Mouse (Mus musculus): ENCODE measurements at regions not wholly inside any gene's neighbourhood (a gene's known extent, or its start where the extent isn't known, plus 50 kb on each side); places are given as distances from the start of the nearest gene placed in this dataset.

DNA sequence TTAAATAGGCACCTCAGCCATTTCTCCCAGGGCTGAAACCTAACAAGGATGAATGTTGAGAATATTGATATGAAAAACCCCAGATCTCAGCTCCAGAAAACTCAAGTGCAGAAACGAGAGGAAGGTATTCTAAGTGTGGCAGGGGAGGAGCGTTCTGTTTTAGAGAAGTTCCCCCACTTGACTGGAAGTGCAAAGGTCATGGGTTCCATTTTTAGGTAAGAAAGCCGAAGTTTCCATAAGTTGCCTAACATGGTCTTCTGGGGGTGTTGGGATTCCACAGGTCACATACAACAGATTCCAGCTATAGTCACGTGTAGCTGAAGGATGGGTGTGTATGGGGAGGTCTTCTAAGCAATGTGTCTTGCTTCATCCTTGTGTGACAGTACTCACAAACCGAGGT, 352.9 kb downstream of the Nuak1 start:
- no peak for DNase-seq (ENCODE audit: low spot score in 2 of 2)

DNA sequence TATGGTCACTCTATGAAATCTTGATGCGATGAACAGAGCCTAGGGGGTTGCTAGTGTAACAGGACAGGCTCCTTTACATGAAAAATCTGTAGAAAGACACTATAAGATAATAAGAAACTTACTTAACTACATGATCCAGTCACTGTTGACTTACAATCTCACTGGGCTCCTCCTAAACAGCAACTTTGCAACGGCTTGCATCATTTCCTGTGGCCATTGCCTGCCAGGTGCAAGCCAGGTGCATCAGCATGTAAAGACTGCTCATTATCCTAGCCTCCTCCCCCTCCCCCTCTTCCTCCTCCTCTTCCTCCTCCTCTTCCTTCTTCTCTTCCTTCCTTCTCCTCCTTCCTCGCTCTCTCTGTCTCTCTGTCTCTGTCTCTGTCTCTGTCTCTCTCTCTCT, 352.5 kb downstream of the Nuak1 start:
- DNase-seq (ENCODE audit: low spot score in 2 of 2): no peak

DNA sequence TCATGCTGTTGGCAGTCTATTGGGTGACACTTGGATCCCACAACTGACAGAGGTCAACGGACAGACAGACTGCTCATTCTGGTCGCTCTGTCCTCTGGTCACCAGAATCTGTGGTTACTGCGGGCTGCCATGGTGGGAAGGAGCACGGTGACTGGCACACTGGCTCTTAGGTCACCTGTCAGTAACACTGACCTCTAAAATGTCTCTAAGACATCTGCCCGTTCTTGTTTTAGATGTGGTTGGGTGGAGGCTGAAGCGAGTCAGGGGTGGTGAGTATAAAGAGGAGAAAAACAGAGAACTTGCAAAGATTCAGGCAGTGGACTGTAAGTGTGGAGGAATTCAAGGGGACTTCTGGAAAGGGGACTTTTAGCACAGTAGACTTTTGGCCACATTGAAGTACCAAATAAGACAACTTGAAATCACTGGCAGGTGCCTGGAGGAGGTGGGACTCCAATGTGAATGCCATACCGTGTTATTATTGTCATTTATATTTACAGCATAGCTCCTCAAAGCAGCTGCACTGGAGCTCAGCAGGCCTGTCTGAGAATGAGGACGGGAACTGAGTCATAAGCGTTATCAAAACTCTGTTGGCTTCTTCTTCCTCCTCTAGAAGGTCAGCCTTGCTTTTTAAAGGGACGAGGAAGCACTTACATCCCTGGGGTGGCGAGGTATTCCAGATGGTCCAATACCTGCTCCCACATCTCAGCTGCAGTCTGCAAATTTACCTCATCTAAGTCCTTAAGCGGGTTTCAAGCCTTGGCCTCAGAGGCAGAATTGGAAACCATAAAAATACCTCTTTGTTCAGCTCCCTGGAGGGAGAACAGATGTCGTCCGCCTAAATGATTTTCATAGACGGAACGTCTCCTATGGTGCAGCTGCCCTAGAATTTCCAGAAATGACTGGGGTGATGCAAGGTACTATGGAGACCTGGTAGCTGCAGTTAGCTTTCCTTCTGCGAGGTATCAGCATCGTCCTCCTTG, 351.3 kb downstream of the Nuak1 start:
- DNase-seq (ENCODE audit: low spot score in 2 of 2): no peak

DNA sequence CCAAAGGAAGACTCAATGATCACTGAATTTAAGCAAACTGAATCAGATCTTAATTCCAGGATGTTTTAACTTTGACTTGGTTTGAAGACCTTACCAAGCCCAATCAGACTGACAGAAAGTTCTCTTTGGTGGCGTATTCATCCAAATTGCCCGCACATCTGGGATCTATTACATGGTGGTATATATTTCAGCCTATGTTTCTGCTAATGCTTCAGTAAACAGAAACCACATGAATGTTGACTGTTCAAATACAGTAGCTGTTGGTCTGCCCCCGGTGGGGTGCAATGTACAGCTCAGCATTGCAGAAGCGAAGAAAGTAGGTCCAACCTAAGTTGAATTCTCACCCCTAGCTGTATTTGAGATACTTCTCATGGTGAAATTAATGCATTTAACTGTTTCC, 346.5 kb downstream of the Nuak1 start:
- DNase-seq (ENCODE audit: low spot score in 2 of 2): no peak

DNA sequence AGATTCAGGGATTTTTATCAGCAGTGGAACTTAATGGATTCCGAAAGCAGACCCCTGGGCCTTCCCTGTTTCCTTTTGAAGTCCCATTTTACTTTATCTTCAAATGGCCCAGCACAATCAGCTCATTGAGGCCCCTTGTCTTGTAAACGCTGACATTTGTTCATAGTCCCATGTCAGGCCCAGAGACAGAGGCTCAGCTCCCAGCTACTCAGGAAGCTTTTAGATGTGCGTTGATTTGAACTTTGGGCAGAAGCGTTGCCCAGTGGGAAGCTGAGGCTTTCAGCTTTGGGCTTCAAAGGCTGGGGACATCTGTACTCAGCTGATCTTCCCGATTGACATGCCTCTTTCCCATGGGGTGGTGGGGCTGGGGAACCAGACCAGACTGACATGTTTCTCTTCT, 343.2 kb downstream of the Nuak1 start:
- DNase-seq (ENCODE audit: low spot score in 2 of 2): no peak

DNA sequence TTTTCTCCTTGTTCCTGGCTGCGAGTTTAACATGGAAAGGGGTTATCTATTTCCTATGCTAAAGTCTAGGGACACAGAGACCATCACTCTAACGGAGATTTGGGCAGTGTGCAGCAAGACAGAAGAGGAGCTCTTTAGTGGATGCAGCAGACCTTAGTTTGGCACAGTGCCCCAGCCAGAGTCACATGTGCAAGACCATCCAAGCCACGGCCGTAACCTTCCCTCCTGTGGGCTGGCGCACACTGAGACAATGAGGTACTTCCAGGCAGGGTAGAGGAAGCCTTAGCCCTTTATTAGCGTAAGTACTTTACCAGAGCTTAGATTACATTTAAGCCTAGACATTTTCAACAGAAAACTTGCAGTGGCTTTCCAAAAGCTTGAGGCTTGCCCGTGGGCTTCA, 336.4 kb downstream of the Nuak1 start:
- DNase-seq (ENCODE audit: low spot score in 2 of 2): no peak

DNA sequence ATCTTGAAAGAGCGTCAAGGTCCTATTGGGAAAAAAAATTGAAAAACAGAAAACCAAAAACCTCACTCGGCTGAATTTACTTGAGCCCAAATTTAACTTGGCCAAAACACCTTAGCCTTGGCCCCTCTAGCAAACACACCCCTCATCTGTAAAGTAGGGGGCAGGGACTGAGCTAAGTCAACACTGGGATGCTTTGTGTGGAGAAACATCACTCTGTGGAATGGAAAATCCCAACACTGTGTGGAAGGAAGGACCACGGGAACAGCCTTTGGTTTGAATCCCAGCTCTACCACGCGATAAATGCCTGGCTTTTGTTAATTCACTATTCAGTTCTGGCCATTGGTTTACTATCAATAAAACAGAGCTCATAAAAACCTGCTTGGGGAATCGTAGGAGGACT, 335.8 kb downstream of the Nuak1 start:
- DNase-seq (ENCODE audit: low spot score in 2 of 2): no peak

DNA sequence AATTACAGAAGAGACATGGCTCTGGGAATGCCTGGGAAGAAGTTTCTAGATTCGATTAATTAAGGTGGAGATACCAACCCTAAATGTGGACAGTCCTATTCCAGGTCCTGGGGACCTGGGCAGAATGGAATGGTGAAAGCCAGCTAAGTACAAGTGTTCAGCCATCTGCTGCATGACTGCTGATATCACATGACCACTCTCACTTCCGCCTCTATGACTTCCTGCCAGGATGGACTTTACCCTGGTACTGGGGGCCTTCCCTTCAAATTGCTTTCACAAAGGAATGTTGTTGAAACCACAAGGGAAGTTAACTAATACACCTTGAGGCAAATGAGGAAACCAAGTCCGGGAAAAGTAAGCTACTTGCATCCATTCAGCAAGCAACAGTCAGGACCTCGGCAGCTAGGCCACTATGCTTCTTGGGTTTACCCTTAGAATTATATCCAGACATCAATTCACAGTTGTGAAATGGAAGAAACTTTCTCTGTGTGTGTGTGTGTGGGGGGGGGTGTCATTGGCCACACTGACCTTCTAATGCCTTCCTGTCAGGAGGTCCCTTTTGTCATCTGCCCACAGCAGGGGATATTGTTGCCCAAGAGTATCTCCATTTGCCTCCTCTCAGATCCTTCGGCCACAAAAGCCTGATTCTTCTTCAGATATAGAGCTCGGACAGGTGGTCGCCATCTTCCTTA, 330.6 kb downstream of the Nuak1 start:
- DNase-seq (ENCODE audit: low spot score in 2 of 2): no peak

DNA sequence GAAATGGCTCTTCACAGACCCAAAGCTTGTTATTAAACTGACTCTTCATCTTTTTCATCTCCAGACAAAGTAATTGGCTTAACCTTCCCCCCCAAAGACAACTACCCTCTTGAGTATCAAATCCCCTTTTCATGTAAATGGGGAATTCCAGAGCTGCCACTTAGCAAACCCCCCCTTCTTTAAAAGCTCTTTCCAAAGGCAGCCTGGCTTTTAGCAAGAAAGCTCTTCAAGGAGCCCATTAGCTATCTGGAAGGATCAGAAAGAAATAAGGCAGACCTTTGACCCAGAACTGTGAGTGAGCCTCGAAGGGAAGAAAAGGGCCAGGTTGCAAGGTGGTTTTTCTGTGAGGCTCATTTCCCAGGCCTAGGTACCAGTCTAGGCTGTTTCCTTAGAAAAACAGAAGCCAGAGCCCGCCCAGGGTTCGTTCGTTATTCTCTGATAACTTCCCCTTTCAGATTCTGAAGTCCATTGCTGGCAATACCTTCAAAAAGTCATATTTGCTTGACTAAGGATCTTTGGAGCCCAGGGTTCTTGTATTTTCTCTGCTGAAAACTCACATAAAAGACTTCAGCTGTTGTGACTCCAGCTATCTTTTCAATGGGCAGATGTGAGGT, 329.9 kb downstream of the Nuak1 start:
- DNase-seq (ENCODE audit: low spot score in 2 of 2): no peak

DNA sequence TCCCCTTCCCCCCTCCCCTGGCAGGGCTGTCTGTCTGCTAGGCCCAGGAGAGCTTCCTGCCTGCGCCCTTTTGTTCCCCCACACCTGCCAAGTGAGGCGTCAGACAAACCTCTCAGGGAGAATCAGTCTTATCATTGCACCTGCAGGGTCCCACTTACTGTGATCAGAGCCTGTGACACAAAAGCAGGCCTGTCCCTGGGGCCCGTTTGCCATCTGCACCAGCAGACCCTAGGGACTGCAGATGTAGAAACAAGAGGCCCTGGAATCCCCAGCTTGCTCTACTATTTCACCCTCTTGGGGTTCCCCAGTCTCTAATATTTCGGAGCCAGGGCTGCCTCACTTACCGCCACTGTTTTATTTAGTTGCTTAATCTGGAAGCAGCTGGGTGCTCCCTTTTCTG, 328.9 kb downstream of the Nuak1 start:
- no peak for DNase-seq (ENCODE audit: low spot score in 2 of 2)

DNA sequence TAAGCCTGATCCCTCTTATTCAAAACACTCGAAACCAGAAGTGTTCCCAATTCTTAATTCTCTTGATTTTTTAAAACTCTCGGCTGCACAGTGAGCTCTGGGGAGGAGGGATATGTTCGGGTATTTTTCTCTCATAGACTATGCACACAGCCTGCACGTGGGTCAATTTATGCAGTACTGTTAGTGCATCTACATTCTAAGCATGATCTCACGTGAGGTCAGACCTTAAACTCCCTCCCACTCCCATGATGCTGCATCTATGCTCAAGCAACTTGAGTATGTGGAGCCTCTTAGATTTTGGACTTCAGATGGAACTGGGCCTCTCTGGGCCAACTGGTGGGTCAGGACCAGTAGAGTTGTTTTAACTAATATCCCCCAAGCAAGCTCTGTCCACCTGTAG, 328.5 kb downstream of the Nuak1 start:
- no peak for DNase-seq (ENCODE audit: low spot score in 2 of 2)

DNA sequence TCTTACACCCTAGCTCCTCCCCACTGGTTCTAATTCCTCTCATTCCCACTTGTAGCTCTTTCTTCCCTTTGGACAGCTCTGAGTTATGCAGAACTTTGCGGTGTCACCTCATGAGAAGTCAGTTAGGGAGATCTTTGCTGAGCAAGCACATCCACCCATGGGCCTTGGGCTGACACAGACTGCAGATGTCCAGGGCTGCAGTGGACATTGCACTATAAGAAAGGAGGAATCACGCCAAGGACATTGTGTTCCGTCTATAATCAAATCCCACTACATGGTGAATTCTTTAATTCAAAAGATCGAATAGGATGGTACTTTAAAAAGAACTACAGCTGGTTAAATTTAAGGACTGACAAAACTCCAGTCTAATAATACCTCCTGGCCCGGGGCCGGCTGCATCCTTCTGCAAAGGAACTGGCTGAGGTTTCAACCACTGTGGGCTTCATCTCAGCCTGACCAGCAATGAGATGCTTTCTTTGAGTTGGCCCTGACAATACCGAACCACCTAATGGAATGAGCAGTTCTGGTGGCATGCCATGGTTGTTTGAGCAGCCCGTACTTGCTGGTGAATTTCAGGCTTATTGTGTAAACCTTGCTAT, 320.3 kb downstream of the Nuak1 start:
- no peak for DNase-seq (ENCODE audit: low spot score in 2 of 2)

DNA sequence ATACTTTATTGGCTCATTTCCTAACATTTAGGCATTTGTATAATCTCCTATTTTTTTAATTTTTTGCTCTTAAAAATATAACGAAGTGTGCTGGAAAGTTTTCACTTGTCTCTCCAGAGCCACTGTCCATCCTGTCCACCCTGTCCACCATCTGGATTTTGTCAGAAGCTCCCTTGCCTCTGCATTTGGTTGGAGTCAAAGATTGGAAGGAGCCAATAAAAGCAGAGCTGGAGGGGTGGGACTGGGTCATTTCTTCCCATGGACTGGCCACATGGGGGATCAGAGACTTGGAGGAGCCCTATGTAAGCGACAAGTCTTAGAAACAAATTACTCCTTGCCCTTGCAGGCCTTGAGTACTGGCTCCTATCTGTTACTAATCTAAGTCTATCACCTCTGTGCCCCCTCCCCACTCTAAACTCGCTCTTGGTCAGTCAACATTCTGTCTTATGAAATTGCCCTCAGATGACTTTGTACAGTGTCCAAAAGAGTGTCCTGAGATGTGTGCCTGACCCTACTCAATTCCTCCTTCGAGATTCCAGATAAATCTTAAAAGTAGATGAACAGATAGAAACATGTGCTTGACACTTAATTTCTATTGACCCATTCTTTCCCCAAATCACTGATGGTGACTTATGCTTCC, 303.3 kb downstream of the Nuak1 start:
- no peak for DNase-seq (ENCODE audit: low spot score in 2 of 2)

DNA sequence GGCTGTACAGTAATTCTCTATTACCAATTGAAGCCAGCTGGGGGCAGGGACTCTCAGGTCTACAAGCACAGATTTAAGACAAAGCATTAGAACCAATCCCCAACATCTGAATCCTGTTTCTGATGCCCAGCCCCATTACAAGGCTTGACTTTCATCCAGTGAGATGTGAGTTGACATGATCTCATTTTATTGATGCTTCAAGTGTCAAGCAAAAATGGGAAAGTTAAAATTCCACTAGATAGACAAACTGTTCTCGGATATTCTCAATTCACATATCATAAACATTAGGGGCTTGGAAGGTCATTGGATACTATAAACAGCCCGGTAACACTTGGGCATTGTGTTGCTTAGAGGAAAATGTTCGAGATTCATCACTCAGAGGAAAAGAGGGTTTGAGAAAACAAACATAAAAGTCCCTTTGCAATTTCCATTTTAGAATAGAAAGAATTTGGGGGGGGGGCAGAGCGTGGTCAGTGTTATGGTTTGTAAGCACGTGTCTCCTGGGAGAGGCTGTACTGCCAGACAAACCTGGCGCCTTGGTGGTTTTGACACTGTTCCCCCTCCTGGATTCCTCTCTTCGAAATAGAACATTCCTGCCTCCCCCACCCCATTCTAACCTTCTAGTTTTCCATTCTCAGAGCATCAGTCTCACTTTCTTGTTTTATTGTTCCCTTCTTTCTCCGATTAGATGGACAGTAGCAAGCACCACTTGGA, 297.5 kb downstream of the Nuak1 start:
- DNase-seq (ENCODE audit: low spot score in 2 of 2): no peak

DNA sequence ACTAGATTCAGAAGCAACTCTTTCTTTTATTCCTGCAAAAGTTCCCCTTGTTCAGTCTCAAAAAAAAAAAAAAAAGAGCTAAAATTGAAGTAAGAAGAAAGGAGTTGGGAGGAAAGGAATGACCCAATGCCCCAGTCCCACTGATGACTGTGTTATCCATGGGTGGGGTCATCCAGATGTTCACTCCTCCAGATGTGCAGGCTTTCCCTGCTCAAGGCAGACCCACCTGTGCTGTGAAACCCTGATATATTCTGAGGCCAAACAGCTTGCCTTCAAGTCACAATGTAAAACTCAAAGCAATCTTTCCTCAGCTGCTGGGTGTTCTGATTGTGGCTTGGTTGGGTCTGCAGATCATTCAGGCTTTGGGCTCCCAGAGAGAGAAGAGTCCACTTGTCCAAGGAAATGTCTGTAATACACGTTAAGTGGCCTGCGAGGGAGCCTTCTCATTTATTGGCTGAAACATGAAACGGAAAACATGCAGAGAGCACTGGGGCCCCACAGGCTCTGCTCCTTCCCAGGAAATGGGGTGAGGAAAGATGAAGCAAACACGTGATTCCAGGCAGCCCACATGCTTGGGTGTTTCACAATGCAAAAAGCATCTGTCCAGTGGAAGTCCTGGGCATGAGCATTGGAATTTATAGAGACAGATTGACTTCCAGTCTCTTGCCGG, 296.6 kb downstream of the Nuak1 start:
- no peak for DNase-seq (ENCODE audit: low spot score in 2 of 2)

DNA sequence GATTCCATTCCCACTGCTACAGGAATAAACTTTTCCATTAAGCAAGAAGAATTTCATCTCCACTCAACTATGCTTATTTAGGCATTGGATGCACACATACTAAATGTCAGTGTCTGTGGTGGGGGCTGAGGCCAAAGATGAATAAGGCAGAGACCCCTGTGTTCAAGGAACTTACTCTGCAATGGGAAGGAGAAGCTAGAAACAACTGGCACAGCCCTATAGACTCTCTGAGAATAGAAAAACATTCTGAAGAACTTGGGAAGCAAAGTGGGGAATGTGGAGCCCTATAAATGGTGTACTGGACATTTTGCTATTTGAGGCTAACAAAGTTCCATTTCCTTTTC, 296.1 kb downstream of the Nuak1 start:
- no peak for DNase-seq (ENCODE audit: low spot score in 2 of 2)

DNA sequence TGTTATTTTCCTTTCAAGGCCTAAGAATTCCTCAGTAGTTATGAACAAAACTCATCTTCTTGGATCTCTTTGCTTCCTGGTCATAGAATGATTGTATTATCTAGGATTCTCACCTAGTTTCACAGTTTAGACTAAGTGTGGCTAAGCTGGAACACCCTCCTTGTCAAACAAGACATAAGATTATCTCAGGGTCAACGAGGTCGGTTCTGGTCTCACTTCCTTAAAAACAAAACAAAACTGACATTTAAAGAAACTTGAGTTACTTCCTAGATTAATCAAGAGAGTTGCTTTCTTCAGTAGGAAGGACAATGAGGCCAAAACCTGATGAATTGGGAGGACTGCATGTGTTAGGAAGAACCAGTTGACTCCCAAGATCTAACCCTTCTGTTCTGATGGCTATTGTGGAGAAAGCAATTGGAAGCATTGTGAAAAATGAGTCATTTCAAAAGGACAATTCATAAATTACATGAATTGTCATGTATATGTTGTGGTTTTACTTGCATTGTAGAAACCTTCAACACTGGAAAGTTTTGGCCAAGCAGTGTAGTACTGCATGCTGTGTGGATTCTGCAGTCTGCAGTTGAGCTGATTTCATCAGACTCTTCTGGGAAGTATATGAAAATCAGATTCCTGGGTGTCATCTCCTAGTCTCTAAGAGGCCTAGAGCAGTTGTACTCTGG, 293.0 kb downstream of the Nuak1 start:
- no peak for DNase-seq (ENCODE audit: low spot score in 2 of 2)

DNA sequence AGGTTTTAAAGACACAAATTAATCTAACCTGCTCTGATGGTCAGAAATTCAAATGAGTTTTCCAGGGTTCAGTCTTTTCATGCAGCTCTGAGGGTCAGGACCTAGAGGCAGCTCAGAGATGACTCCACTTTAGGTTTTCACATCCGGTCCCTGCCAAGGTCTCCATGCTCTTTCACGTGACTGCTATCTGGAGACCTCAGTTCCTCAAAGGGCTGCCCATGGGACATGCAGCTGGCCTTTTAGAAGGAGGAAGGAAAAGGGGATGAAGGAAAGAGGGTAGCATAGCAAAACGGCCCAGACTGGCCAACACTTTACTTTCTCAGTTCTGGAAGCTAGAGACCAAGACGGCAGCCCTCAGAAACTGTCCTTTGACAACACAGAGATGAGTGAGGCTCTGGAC, 276.6 kb downstream of the Nuak1 start:
- DNase-seq (ENCODE audit: low spot score in 2 of 2): no peak

DNA sequence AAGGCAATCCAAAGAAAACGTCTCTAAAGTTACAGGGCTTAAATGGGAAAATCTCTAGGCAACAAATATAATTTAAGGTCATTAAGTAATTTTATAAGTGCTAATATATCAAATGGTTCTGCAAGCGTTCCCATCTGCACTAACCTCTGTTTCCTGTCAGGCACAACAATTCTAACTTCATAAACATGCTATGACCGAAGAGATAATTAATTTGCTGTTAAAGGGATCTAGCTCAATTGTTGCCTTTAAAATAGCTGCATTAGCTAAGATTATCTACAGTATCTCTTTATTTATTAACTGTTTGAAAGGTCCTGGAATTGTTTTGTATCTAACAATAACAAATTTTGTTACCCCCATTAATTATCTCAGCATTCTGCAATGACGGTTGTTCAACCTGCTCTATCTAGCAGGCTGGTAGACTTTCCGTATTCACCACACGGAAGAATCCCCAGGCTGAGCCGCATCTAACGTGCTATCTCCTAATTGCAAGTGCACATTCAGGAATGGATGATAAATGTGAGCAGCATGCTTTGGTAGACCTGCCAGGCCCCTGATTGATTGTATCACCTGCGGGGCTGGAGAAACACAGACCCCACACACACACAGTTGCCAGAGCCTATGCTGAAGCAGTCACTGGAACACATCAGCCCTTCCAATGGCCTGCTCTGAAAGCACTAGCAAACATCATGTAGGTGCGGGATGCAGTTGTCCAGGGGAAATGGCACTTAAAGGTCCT, 274.4 kb downstream of the Nuak1 start:
- no peak for DNase-seq (ENCODE audit: low spot score in 2 of 2)
